Mouse (Mus musculus) G1E (cell line): ENCODE measurements at regions not wholly inside any gene's neighbourhood (a gene's known extent, or its start where the extent isn't known, plus 50 kb on each side); places are given as distances from the start of the nearest gene placed in this dataset.
"Not testable (repeated sequence)": the region's sequence is repeated elsewhere in the genome, so short reads cannot be mapped to it uniquely, and the experiment has no call there.

Experiments used
- ATAC-seq: 2 replicates; pipeline ENCODE4 v1.8.0; 2016; ENCODE audit warnings: mild to moderate bottlenecking; ENCODE audit not compliant: insufficient number of reproducible peaks, poor library complexity, low FRiP score, severe bottlenecking; ENCODE audit errors: extremely low read depth
- DNase-seq: peaks from one replicate; pipeline ENCODE4 v3.0.0; 2012; ENCODE audit warnings: low spot score
- H3K27me3 ChIP-seq: 2 replicates; pipeline ENCODE4 v1.6.1; 2012; ENCODE audit warnings: mild to moderate bottlenecking, low read length, inconsistent platforms; ENCODE audit not compliant: insufficient read depth
- H3K36me3 ChIP-seq: replicated peaks from 2 replicates; pipeline ENCODE3; 2012; ENCODE audit warnings: mild to moderate bottlenecking, inconsistent platforms
- H3K4me1 ChIP-seq: 2 replicates; pipeline ENCODE4 v1.6.1; 2012; ENCODE audit warnings: low read depth, low read length, inconsistent platforms, mixed read lengths; ENCODE audit not compliant: insufficient read depth
- H3K4me3 ChIP-seq: 2 replicates; pipeline ENCODE4 v1.5.1; 2012; ENCODE audit warnings: low read depth, mild to moderate bottlenecking, inconsistent platforms, low read length, moderate library complexity, mixed read lengths
- H3K9me3 ChIP-seq: replicated peaks from 2 replicates; pipeline ENCODE4 v1.6.1; 2012; ENCODE audit warnings: inconsistent platforms
- CTCF ChIP-seq: IDR thresholded peaks from 2 replicates; pipeline ENCODE4 v1.5.1; 2012; ENCODE audit warnings: low read depth, low read length, inconsistent platforms, mixed read lengths
- GATA1 ChIP-seq: IDR thresholded peaks from 2 replicates; pipeline ENCODE4 v1.6.1; 2012; ENCODE audit warnings: borderline replicate concordance, low read length, inconsistent platforms, mixed read lengths
- GATA2 ChIP-seq: IDR thresholded peaks from 2 replicates; pipeline ENCODE4 v1.6.1; 2012; ENCODE audit warnings: low read depth, low read length, inconsistent platforms, borderline replicate concordance
- POLR2AphosphoS5 ChIP-seq: IDR thresholded peaks from 2 replicates; pipeline ENCODE4 v1.6.1; 2012; ENCODE audit warnings: low read depth, low read length, inconsistent platforms; ENCODE audit not compliant: insufficient replicate concordance
- TAL1 ChIP-seq: conservative IDR thresholded peaks from 2 replicates; pipeline ENCODE4 v1.6.1; 2012; ENCODE audit warnings: low read depth, low read length, inconsistent platforms, mixed read lengths

GRCm38 (mm10) chr8:42324663-42325062 lies 816.6 kb downstream of the Triml1 start:
- Histone ChIP-seq H3K4me1 (no peaks in the 10 kb centered on the region), H3K4me3 (no peak overlapping the region), H3K36me3 (no peaks in the 10 kb centered on the region), H3K9me3 (peaks cover 3% of the 10 kb centered on the region; the same call in 1 of the 2 replicates), H3K27me3 (no peaks in the 10 kb centered on the region)
- no peak for ATAC-seq
- no peak for DNase-seq
- TF ChIP-seq TAL1 (no peak), GATA1 (no peak), CTCF (no peak), GATA2 (no peak), POLR2AphosphoS5 (no peak)

GRCm38 (mm10) chr8:42322862-42323261 lies 818.4 kb downstream of the Triml1 start:
- Histone ChIP-seq H3K27me3 (no peaks in the 10 kb centered on the region), H3K4me3 (no peak overlapping the region), H3K36me3 (no peaks in the 10 kb centered on the region), H3K4me1 (no peaks in the 10 kb centered on the region), H3K9me3 (peaks cover 3% of the 10 kb centered on the region; the same call in 1 of the 2 replicates)
- DNase-seq (no peak), ATAC-seq (no peak)
- TF ChIP-seq GATA1 (no peak), POLR2AphosphoS5 (no peak), CTCF (no peak), GATA2 (no peak), TAL1 (no peak)

GRCm38 (mm10) chr8:42311060-42311459 lies 830.2 kb downstream of the Triml1 start:
- no peaks in the 10 kb centered on the region for H3K36me3 ChIP-seq
- DNase-seq (no peak), ATAC-seq (no peak)
- TF ChIP-seq POLR2AphosphoS5 (no peak), GATA2 (no peak), GATA1 (no peak), CTCF (no peak), TAL1 (no peak)
- no peak overlapping the region for H3K4me3 ChIP-seq
- H3K27me3 ChIP-seq = no peaks in the 10 kb centered on the region
- H3K4me1 ChIP-seq = no peaks in the 10 kb centered on the region
- H3K9me3 ChIP-seq = no peaks in the 10 kb centered on the region

GRCm38 (mm10) chr8:42291392-42291791 lies 849.9 kb downstream of the Triml1 start:
- Histone ChIP-seq H3K4me3 (no peak overlapping the region), H3K36me3 (no peaks in the 10 kb centered on the region), H3K27me3 (no peaks in the 10 kb centered on the region), H3K4me1 (no peaks in the 10 kb centered on the region), H3K9me3 (no peaks in the 10 kb centered on the region)
- no peak for DNase-seq
- ATAC-seq = no peak
- TF ChIP-seq GATA1 = no peak
- no peak for TF ChIP-seq GATA2
- TF ChIP-seq TAL1 = no peak
- TF ChIP-seq POLR2AphosphoS5 = no peak
- TF ChIP-seq CTCF = no peak

- ATAC-seq = no peak
- TF ChIP-seq TAL1 (no peak), GATA1 (no peak), GATA2 (no peak), POLR2AphosphoS5 (no peak)
- no peak overlapping the region for H3K4me3 ChIP-seq
- no peaks in the 10 kb centered on the region for H3K27me3 ChIP-seq
- H3K9me3 ChIP-seq = no peaks in the 10 kb centered on the region
- no peak for DNase-seq
- no peaks in the 10 kb centered on the region for H3K4me1 ChIP-seq
- H3K36me3 ChIP-seq = no peaks in the 10 kb centered on the region
Observed at GRCm38 (mm10) chr8:42282011-42282410, 859.3 kb downstream of the Triml1 start.

GRCm38 (mm10) chr8:42253358-42253757 lies 836.5 kb upstream of the Frg1 start:
- no peaks in the 10 kb centered on the region for H3K9me3 ChIP-seq
- H3K27me3 ChIP-seq = no peaks in the 10 kb centered on the region
- TF ChIP-seq GATA2 (no peak), POLR2AphosphoS5 (no peak), CTCF (no peak), TAL1 (no peak), GATA1 (no peak)
- no peaks in the 10 kb centered on the region for H3K4me1 ChIP-seq
- H3K4me3 ChIP-seq = no peak overlapping the region
- no peak for ATAC-seq
- H3K36me3 ChIP-seq = no peaks in the 10 kb centered on the region
- DNase-seq = no peak

- not testable (repeated sequence) for DNase-seq, ATAC-seq, H3K9me3 ChIP-seq, H3K4me3 ChIP-seq, H3K27me3 ChIP-seq, H3K36me3 ChIP-seq, H3K4me1 ChIP-seq
Observed at GRCm38 (mm10) chr8:42242321-42242720, 825.4 kb upstream of the Frg1 start.
